Mouse (Mus musculus): Measurements from ENCODE around the gene Opn1mw.
"Not testable (repeated sequence)": the region's sequence is repeated elsewhere in the genome, so short reads cannot be mapped to it uniquely, and the experiment has no call there.

Gene Opn1mw

DNA sequence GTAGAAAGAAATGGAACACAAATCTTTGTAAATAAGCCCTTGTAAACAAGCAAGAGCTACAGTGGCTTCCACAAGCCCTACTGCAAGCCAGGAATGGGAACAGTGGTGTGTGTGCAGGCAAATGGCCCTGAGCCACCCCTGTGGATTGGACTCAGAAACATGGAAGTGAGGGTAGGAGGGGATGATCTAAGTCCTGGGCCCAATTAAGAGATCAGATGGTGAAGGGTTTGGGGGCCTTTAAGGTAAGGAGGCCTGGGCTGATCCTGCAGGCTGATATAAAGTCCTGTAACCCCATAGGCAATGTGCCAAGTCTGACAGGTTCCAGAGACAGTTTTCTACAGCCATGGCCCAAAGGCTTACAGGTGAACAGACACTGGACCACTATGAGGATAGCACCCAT is at the start of gene Opn1mw:
TSS of gene Opn1mw (plus strand) at position 301 of the 400 bp plus-strand sequence.
- DNase-seq, result no peak

GRCm38 (mm10) chrX:74084276-74084837 is 42.9 kb upstream of the Opn1mw start:
- DNase-seq, result no peak

GRCm38 (mm10) chrX:74084946-74085498 is 42.2 kb upstream of the Opn1mw start:
- DNase-seq, result peak; percentile 78

- DNase-seq, result peak; percentile 95
Measured at GRCm38 (mm10) chrX:74085601-74086038, 41.6 kb upstream of the Opn1mw start.

DNA sequence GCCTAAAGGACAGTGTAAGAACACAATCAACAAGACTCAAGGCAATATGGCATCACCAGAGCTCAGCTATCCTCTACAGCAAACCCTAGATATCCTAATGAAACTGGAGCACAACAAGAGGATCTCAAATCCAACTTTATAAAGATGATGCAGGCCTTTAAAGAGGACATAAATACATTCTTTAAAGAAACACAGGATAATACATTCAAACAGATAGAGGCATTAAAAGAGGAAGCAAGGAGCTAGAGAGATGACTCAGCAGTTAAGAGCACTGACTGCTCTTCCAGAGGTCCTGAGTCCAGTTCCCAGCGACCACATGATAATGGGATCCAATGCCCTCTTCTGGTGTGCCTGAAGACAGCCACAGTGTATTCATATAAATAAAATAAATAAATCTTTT is 32.1 kb upstream of the Opn1mw start:
- DNase-seq, result no peak

- no peak for DNase-seq
Measured at GRCm38 (mm10) chrX:74103457-74104188, 23.6 kb upstream of the Opn1mw start.

DNA sequence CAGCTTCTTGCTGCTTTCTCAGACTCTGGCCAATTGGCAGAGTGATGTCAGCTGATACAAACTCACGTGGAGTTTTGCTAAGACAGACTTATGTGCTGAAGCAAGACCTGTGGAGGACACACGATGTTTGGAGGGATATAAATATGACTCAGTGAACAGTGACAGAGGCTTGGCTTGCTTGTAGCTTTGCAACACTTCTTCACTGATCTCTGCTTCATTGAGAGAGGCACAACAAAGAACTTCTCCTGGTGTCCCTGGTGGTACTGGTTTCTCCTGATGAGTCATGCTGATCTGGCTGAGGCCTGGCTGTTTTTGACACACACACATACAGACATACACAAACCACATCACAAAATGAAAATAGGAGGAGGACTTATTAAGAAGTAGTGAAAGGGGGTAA is 21.3 kb upstream of the Opn1mw start:
- no peak for DNase-seq

DNA sequence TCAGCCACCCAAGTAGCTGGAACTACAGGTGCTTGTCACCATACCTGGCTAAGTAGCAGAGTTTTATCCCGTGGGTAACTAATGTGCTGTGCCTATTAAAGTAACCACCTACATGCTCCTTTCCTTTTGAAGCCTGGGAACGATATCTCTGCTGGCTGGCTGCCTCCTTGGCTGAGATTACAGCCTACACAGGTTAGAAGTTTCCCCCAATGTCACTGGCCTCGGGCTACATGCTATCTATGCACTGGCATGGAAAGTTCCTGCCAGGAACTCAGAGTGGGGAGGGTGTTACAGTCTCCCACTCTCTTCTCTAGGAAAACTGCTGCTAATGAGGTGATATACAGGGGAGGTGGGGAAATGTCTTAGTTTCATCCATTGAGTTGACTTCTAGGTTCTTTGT is 18.5 kb upstream of the Opn1mw start:
- no peak for DNase-seq

GRCm38 (mm10) chrX:74114036-74114435 is 13.2 kb upstream of the Opn1mw start:
- no peak for DNase-seq

DNA sequence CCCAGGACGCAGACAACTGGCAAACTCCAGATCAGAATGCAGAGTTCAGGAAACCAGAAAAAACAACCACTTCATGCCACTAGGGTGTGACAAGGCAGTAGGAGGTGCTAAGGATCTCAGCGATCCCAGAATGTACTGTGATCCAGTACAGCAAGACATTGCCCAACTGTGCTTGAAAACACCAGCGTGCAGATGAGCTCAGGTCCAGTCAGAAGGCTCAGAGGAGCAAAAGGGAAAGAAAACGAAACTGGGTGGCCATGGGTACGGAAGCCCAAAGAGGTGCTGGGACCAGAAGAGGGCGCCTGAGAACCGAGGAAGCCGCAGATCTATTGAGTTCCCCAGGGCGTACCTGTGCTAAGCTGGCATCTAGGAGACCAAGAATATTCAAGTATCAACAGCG is 11.8 kb upstream of the Opn1mw start:
- peak; percentile 70 for DNase-seq

- DNase-seq, result peak; percentile 54
Measured at GRCm38 (mm10) chrX:74124975-74125374, 2.3 kb upstream of the Opn1mw start.

- DNase-seq, result not testable (repeated sequence)
Measured at GRCm38 (mm10) chrX:74135263-74135662, 8.0 kb downstream of the Opn1mw start, which contains the start of gene Mecp2. TSS of gene Mecp2 (minus strand) at chrX:74135363.

DNA sequence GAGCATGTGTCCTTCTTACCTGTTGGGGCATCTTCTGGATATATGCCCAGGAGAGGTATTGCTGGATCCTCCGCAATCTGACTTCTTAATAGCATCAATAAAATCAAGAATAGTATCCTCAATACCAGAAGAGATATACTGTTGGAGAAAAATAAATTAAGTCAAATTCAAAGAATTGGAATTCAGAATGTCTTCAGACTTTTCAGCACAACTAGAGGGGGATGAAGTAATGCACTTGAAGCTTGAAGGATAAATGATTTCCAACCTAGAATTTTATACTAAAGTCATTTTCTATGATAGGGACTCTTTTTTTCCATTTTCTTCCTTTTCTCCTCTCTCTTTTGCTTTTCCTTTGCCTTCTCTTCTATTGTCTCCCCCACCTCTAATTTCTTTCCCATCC is 40.5 kb downstream of the Opn1mw start, which contains the start of gene Tex28:
TSS of gene Tex28 (minus strand) at position 101 of the 400 bp plus-strand sequence.
- no peak for DNase-seq

DNA sequence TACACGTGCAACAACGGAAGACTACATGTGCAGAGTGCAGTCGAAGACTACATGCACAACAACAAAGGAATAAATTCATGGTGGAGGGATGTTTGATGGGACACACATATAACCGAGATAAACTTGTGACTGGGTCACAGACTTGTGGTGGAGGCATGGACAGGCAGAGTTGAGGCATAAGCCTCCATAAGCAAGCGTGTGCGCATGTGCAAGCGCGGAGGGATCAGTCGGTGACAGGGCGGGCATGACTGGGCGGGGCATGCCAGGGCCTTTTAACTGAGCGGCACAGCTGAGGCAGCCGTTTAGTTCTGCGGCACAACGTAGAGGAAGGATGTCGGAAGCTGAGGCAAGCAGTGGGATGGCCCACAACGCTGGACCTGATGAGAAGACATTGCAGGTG is 49.7 kb downstream of the Opn1mw start, which contains the start of gene Tktl1:
TSS of gene Tktl1 (plus strand) at position 301 of the 400 bp plus-strand sequence.
- no peak for DNase-seq

Data from thymus, postnatal 25 days (tissue).